Mouse (Mus musculus) kidney, adult 8-10 months (tissue): ENCODE results near the gene Cul4a.

Source experiments
- DNase-seq, 2 experiments: peaks; one replicate each; pipeline ENCODE4 v3.0.0; 2022

Gene Cul4a

GRCm38 (mm10) chr8:13180408-13180807, 75.0 kb downstream of the Cul4a start:
- DNase-seq: no peak

GRCm38 (mm10) chr8:13180911-13181690, 75.7 kb downstream of the Cul4a start:
- no peak for DNase-seq

- DNase-seq: no peak
These were observed 76.2 kb downstream of the Cul4a start for GRCm38 (mm10) chr8:13181691-13181976.

DNA sequence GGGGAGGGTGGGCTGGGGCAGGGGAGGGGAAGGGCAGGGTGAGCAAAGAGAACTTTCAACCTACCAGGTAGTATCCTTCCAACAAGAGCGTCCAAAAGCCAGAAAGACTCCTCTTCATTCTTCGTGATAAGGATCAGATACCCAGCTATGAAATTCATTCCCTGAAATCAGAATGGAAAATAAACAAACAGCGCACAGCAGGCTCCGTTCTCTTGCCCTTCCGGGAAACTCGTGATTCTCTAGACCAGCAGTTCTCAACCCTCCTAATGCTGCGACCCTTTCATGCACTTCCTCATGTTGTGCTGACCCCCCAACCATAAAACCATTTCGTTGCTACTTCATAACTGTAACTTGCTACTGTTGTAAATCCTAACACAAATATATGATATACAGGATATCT, 81.4 kb downstream of the Cul4a start:
- DNase-seq: no peak

- no peak for DNase-seq
These were observed 81.8 kb downstream of the Cul4a start for GRCm38 (mm10) chr8:13187229-13187628.

- no peak for DNase-seq
These were observed 82.2 kb downstream of the Cul4a start for GRCm38 (mm10) chr8:13187638-13188037.

- no peak for DNase-seq
These were observed 82.7 kb downstream of the Cul4a start for GRCm38 (mm10) chr8:13188052-13188555.

DNA sequence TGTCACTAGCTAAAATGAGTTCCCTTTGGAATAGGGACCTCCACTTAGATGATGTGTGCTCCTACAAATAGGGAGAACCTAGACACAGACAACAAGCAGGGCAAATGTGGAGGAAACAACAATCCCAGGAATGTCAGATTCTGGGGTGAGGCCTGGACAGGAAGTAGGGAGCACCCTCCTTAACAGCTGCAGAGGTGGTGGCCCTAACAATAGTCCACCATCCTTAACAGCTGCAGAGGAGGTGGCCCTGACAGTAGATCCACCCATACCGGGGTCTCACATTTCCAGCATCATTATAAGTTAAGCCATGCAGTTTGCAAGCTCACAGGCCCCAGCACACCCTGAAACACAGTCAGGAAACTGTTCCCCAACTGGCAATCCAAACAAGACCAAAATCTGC, 83.4 kb downstream of the Cul4a start:
- DNase-seq: no peak

GRCm38 (mm10) chr8:13190235-13190634, 84.8 kb downstream of the Cul4a start:
- no peak for DNase-seq

DNA sequence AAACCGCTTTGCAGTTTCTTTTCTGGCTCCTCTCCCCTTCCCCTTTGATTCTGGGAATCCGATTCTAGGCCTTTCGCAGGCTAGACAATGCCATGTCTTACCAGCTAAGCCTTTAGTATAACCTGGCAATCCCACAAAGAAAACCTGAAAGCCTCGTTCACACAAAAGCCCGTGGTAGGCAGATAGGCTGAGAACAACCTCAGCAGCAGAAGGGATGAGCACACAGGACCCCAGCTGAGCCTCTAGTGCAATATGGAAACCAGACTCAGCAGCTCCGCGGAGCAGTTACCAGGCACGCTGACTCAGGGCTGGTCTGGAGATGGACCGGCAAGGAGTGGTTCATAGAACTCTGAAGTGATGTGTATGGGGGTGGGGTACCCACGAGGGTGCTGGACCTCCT, 89.4 kb downstream of the Cul4a start:
- DNase-seq: no peak

GRCm38 (mm10) chr8:13197493-13197892, 92.1 kb downstream of the Cul4a start:
- peak in 1 of 2 experiments; percentile 48 for DNase-seq
